Mouse (Mus musculus) midbrain, postnatal 0 days (tissue): ENCODE measurements around the gene Cldn19. TPM values are rescaled to one million over a fixed set of nuclear protein-coding genes. Genes with fewer than 3 reads are reported as not detected.
A peak's percentile ranks its signal among the peaks of the same experiment; 100 is the strongest.

Source experiments
- ATAC-seq: fragments of 200-750 bp; cut with Nextera tagmentation; 2 replicates; pipeline ENCODE4 v1.8.0; 2017; ENCODE audit warnings: moderate number of reproducible peaks, mild to moderate bottlenecking, moderate TSS enrichment, moderate library complexity; ENCODE audit not compliant: low FRiP score
- DNase-seq: peaks from one replicate; pipeline ENCODE4 v3.0.0-alpha.2; 2015; ENCODE audit warnings: low spot score
- H3K27ac ChIP-seq: fragments of 300-500 bp; sonication (generic); 2 replicates; pipeline ENCODE4 v1.5.1; 2014; ENCODE audit warnings: low read depth, mild to moderate bottlenecking, low read length, mixed read lengths
- H3K27me3 ChIP-seq: fragments of 300-500 bp; sonication (generic); 2 replicates; pipeline ENCODE4 v1.6.1; 2014; ENCODE audit warnings: low read length, control low read depth, mixed read lengths; ENCODE audit not compliant: insufficient read depth
- H3K36me3 ChIP-seq: fragments of 300-500 bp; sonication (generic); 2 replicates; pipeline ENCODE4 v1.6.1; 2014; ENCODE audit warnings: low read length, control low read depth, mixed read lengths; ENCODE audit not compliant: insufficient read depth
- H3K4me1 ChIP-seq: fragments of 300-500 bp; sonication (generic); 2 replicates; pipeline ENCODE4 v1.6.1; 2014; ENCODE audit warnings: mild to moderate bottlenecking, control low read depth, antibody characterized with exemption, low read length, mixed read lengths; ENCODE audit not compliant: insufficient read depth
- H3K4me2 ChIP-seq: fragments of 300-500 bp; sonication (generic); 2 replicates; pipeline ENCODE4 v1.6.1; 2014; ENCODE audit warnings: low read depth, mild to moderate bottlenecking, low read length, mixed read lengths; ENCODE audit not compliant: poor library complexity, severe bottlenecking
- H3K4me3 ChIP-seq: fragments of 300-500 bp; sonication (generic); 2 replicates; pipeline ENCODE4 v1.5.1; 2014; ENCODE audit warnings: low read depth, mild to moderate bottlenecking, low read length, moderate library complexity
- H3K9ac ChIP-seq: fragments of 300-500 bp; sonication (generic); replicated peaks from 2 replicates; pipeline ENCODE4 v1.6.1; 2014; ENCODE audit warnings: mild to moderate bottlenecking, low read length, moderate library complexity, mixed read lengths; ENCODE audit not compliant: poor library complexity, severe bottlenecking
- H3K9me3 ChIP-seq: fragments of 300-500 bp; sonication (generic); 2 replicates; pipeline ENCODE4 v1.6.1; 2016; ENCODE audit warnings: low read length, control low read depth
- CTCF ChIP-seq: IDR thresholded peaks from 2 replicates; pipeline ENCODE4 v1.5.1; 2016; ENCODE audit warnings: antibody characterized with exemption, mild to moderate bottlenecking
- WGBS: fragments of 180-500 bp; shearing (Covaris S2); extraction: QIAGEN DNeasy Blood & Tissue Kit; methylation state at CpG from one replicate; pipeline ENCODE4 v1.1.7; 2014; 5-methylcytosine and 5-hydroxymethylcytosine counted together
- polyA plus RNA-seq: library from polyadenylated mRNA; unstranded; fragments of >200 nt; fragmentation: Nextera tagmentation; extraction: Ambion mirVana; gene quantifications from 2 replicates; pipeline ENCODE4 v1.2.1, GENCODE M21; 2015
- total RNA-seq: library from RNA; depleted of rRNA; stranded (reverse); fragments of >200 nt; gene quantifications from 2 replicates; pipeline ENCODE4 v1.2.3, GENCODE M21; 2014

Cldn19 gene
- total and polyA plus RNA-seq, 2 experiments from 2014 or later = 0.75 to 2.7 TPM

DNA sequence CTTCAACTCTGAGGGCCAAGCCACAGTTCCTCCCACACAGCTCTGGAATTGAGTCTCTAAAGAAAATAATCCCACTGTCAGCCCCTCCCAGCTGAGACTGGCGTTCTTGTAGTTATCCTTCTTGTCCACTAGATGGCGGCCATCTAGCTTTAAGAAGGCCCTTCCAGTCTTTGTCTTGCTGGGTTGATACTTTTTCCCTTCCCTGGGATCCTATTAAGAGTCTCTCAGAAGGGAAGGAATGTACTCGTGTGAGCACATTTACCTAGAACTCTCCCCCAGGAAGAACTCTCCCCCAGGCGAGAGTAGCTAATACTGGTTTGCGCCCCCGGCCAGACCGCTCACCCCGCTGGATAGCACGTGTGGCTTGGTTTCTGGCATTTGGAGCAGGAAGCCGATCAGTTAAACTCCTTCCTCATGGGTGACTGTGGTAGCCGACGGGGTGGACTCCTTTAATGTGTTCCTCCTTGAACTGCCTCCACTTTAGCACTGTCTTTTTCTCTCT lies 16.0 kb upstream of the Cldn19 start:
- Histone ChIP-seq H3K4me1 (peaks cover 4% of the 10 kb centered on the region; the same call in 1 of the 2 replicates), H3K4me2 (no peak overlapping the region), H3K9me3 (no peaks in the 10 kb centered on the region), H3K36me3 (peaks cover 36% of the 10 kb centered on the region), H3K27me3 (no peaks in the 10 kb centered on the region), H3K27ac (peak overlapping the region; percentile 64; the same call in 1 of the 2 replicates), H3K9ac (no peak overlapping the region; the same call in 1 of the 2 replicates), H3K4me3 (no peak overlapping the region)
- peak; percentile 95 for TF ChIP-seq CTCF
- 37% methylated on average over 12 of the region's 12 CpGs for WGBS
- DNase-seq (peak; percentile 88), ATAC-seq (peak; percentile 62)

- H3K9ac ChIP-seq = no peak overlapping the region
- H3K9me3 ChIP-seq = no peaks in the 10 kb centered on the region
- no peak overlapping the region for H3K4me2 ChIP-seq
- peaks cover 42% of the 10 kb centered on the region for H3K36me3 ChIP-seq
- no peak overlapping the region for H3K27ac ChIP-seq
- no peak overlapping the region for H3K4me3 ChIP-seq
- ATAC-seq (no peak), DNase-seq (peak; percentile 44)
- H3K27me3 ChIP-seq = no peaks in the 10 kb centered on the region
- TF ChIP-seq CTCF = peak; percentile 69
- WGBS = 88% methylated on average over 14 of the region's 14 CpGs
- H3K4me1 ChIP-seq = no peaks in the 10 kb centered on the region
Observed at GRCm38 (mm10) chr4:119241664-119242063, 13.6 kb upstream of the Cldn19 start.

DNA sequence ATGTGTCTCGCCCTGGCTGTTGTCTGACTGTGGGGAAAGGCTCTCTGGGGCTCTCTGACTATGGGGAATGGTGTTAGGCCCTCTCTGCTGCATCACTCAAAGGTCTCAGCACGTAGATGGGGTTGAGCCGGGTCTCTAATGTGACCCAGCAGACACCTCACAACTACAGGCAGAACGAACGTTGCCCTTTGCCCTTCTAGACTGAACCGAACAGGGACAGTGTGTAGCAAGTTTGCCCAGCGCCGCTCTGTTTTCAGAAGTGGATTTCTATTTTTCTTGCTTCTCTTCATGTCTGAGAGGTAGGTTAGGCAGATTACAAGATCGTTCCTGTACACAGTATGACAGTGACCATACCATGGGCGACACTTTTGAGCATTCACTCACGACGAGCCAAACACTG lies 12.6 kb upstream of the Cldn19 start:
- Histone ChIP-seq H3K27ac (no peak overlapping the region), H3K4me1 (no peaks in the 10 kb centered on the region), H3K36me3 (peaks cover 45% of the 10 kb centered on the region), H3K9me3 (no peaks in the 10 kb centered on the region), H3K4me3 (no peak overlapping the region), H3K27me3 (no peaks in the 10 kb centered on the region), H3K4me2 (no peak overlapping the region), H3K9ac (no peak overlapping the region)
- 92% methylated on average over 12 of the region's 12 CpGs for WGBS
- TF ChIP-seq CTCF = no peak
- ATAC-seq (no peak), DNase-seq (no peak)

DNA sequence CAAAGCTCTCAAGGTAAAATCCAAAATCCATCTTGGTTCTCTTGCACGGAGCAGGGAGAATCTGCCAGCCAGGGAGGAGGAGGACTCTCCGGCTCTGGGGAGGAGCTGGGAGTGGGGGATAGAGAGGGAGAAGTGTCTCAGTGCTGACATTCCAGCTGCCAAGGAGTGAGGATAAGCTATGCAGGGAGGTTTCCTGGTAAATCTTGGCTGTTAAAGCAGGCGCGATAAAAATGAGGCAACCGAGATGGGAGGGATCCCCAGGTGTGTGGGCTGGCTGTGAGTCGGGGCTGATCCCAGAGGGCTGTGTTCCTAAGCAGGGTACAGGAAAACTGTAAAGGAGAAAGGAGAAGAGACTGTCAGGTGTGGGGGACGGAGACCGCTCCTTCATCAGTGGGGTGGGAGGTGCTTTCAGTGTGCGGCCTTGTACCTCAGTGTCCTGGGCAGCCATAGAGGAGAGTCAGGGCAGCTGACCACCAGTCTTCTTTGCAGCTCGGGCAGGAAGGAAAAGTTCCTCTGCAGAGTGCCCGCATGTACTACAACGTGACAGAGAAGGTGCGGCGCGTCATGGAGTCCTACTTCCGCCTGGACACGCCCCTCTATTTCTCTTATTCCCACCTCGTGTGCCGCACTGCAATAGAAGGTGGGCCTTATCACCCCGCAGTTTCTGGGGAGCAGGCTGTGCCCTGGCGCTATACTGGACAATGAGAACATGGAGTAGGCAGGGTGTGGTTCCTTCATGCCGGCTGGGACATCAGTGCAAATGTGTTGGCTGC lies 10.6 kb upstream of the Cldn19 start:
- H3K27me3 ChIP-seq = no peaks in the 10 kb centered on the region
- ATAC-seq (no peak), DNase-seq (no peak)
- H3K9ac ChIP-seq = no peak overlapping the region
- WGBS = 82% methylated on average over 22 of the region's 22 CpGs
- no peaks in the 10 kb centered on the region for H3K9me3 ChIP-seq
- peaks cover 40% of the 10 kb centered on the region for H3K36me3 ChIP-seq
- no peak overlapping the region for H3K27ac ChIP-seq
- no peaks in the 10 kb centered on the region for H3K4me1 ChIP-seq
- no peak overlapping the region for H3K4me2 ChIP-seq
- TF ChIP-seq CTCF = no peak
- no peak overlapping the region for H3K4me3 ChIP-seq

- no peak overlapping the region for H3K4me3 ChIP-seq
- no peak for TF ChIP-seq CTCF
- no peak for ATAC-seq
- H3K27me3 ChIP-seq = no peaks in the 10 kb centered on the region
- H3K4me1 ChIP-seq = no peaks in the 10 kb centered on the region
- 58% methylated on average over 7 of the region's 7 CpGs for WGBS
- no peak overlapping the region for H3K27ac ChIP-seq
- H3K9ac ChIP-seq = no peak overlapping the region
- no peaks in the 10 kb centered on the region for H3K9me3 ChIP-seq
- DNase-seq = peak; percentile 53
- H3K36me3 ChIP-seq = peaks cover 40% of the 10 kb centered on the region
- no peak overlapping the region for H3K4me2 ChIP-seq
Observed at GRCm38 (mm10) chr4:119245556-119245955, 9.7 kb upstream of the Cldn19 start.

DNA sequence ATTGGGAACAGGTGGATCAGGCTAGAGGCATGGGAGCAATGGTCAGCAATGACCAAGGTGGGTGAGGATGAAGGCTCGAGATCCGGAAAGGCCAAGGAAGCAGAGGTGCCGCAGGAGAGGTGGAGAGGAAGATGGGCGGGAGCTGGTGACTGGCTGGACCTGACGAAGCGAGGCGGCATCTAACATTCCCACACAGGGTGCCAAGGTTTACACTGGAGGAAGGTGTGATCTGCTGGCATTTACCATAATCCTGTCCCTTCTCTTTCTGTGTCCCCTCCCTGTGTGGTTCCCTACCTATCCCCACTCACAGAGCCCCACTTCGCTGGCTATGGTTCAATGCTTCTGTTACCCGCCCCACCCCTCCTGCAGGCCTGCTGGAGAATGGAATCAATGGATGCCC lies 9.3 kb upstream of the Cldn19 start:
- Histone ChIP-seq H3K9me3 (no peaks in the 10 kb centered on the region), H3K27me3 (no peaks in the 10 kb centered on the region), H3K9ac (no peak overlapping the region), H3K27ac (no peak overlapping the region), H3K4me2 (no peak overlapping the region), H3K4me3 (no peak overlapping the region), H3K4me1 (no peaks in the 10 kb centered on the region), H3K36me3 (peaks cover 37% of the 10 kb centered on the region)
- ATAC-seq (no peak), DNase-seq (no peak)
- TF ChIP-seq CTCF = no peak
- 79% methylated on average over 9 of the region's 9 CpGs for WGBS
